Mouse (Mus musculus) lung, postnatal 10 days (tissue): Measurements from ENCODE around the gene Stk10.
A peak's percentile ranks its signal among the peaks of the same experiment; 100 is the strongest.

ENCODE experiments used
- DNase-seq: peaks from one replicate; pipeline ENCODE4 v3.0.0; 2021

The Stk10 gene

GRCm38 (mm10) chr11:32634842-32635241 is 101.7 kb downstream of the Stk10 start:
- no peak for DNase-seq

GRCm38 (mm10) chr11:32636275-32636674 is 103.2 kb downstream of the Stk10 start:
- no peak for DNase-seq

- DNase-seq = no peak
Observed at GRCm38 (mm10) chr11:32638521-32639255, 105.6 kb downstream of the Stk10 start.

GRCm38 (mm10) chr11:32640617-32641016 is 107.5 kb downstream of the Stk10 start:
- no peak for DNase-seq

- DNase-seq = peak; percentile 96
Observed at GRCm38 (mm10) chr11:32642249-32642876, 109.3 kb downstream of the Stk10 start, which contains the start of gene Fbxw11. Gene Fbxw11 (plus strand): TSS chr11:32642724.

GRCm38 (mm10) chr11:32642899-32643886 is 110.1 kb downstream of the Stk10 start:
- peak; percentile 77 for DNase-seq

- no peak for DNase-seq
Observed at GRCm38 (mm10) chr11:32644010-32644409, 110.9 kb downstream of the Stk10 start.

GRCm38 (mm10) chr11:32647265-32647664 is 114.2 kb downstream of the Stk10 start:
- no peak for DNase-seq

- DNase-seq = no peak
Observed at GRCm38 (mm10) chr11:32650236-32650749, 117.2 kb downstream of the Stk10 start.

GRCm38 (mm10) chr11:32650893-32651590 is 117.9 kb downstream of the Stk10 start:
- DNase-seq = no peak

GRCm38 (mm10) chr11:32651723-32652122 is 118.6 kb downstream of the Stk10 start:
- no peak for DNase-seq

- DNase-seq = no peak
Observed at GRCm38 (mm10) chr11:32662082-32662656, 129.1 kb downstream of the Stk10 start.

- no peak for DNase-seq
Observed at GRCm38 (mm10) chr11:32665639-32666038, 132.5 kb downstream of the Stk10 start.

GRCm38 (mm10) chr11:32666983-32667382 is 133.9 kb downstream of the Stk10 start:
- DNase-seq = no peak

- DNase-seq = no peak
Observed at GRCm38 (mm10) chr11:32671480-32671879, 138.4 kb downstream of the Stk10 start.
